Mouse (Mus musculus): ENCODE data around the gene Ube4b. TPM values are rescaled to one million over a fixed set of nuclear protein-coding genes. Genes with fewer than 3 reads are reported as not detected.
A peak's percentile ranks its signal among the peaks of the same experiment; 100 is the strongest.
"Not testable (repeated sequence)": the region's sequence is repeated elsewhere in the genome, so short reads cannot be mapped to it uniquely, and the experiment has no call there.

Ube4b gene
- polyA plus RNA-seq, 1 experiment from 2014 or later: 10.3 TPM

- WGBS (ENCODE audit: insufficient replicate concordance): 53% methylated on average over 5 of the region's 5 CpGs
- no peak overlapping the region for H3K4me2 ChIP-seq (ENCODE audit: low read depth, low read length)
- H3K9me3 ChIP-seq (replicated peaks; ENCODE audit: control insufficient read depth, low read length): no peaks in the 10 kb centered on the region
- ATAC-seq (ENCODE audit: low read depth): no peak
- no peak overlapping the region for H3K27ac ChIP-seq (ENCODE audit: low read length)
- H3K4me3 ChIP-seq (ENCODE audit: low read depth, low read length): no peak overlapping the region
- H3K27me3 ChIP-seq (ENCODE audit: control insufficient read depth, insufficient read depth, low read depth, low read length): no peaks in the 10 kb centered on the region
- no peaks in the 10 kb centered on the region for H3K36me3 ChIP-seq (ENCODE audit: control insufficient read depth, insufficient read depth)
- H3K9ac ChIP-seq (ENCODE audit: low read depth, low read length): no peak overlapping the region
- H3K4me1 ChIP-seq (ENCODE audit: control insufficient read depth, low read depth, low read length): no peaks in the 10 kb centered on the region
Measured at GRCm38 (mm10) chr4:149458526-149458925, 32.0 kb upstream of the Ube4b start.

- Histone ChIP-seq H3K27me3 (ENCODE audit: control insufficient read depth, insufficient read depth, low read depth, low read length) (no peaks in the 10 kb centered on the region), H3K4me3 (ENCODE audit: low read depth, low read length) (no peak overlapping the region), H3K4me1 (ENCODE audit: control insufficient read depth, low read depth, low read length) (no peaks in the 10 kb centered on the region), H3K27ac (ENCODE audit: low read length) (no peak overlapping the region), H3K4me2 (ENCODE audit: low read depth, low read length) (no peak overlapping the region), H3K36me3 (ENCODE audit: control insufficient read depth, insufficient read depth) (no peaks in the 10 kb centered on the region), H3K9ac (ENCODE audit: low read depth, low read length) (no peak overlapping the region), H3K9me3 (replicated peaks; ENCODE audit: control insufficient read depth, low read length) (no peaks in the 10 kb centered on the region)
- 63% methylated on average over 6 of the region's 6 CpGs for WGBS (ENCODE audit: insufficient replicate concordance)
- no peak for ATAC-seq (ENCODE audit: low read depth)
Measured at GRCm38 (mm10) chr4:149457831-149458430, 31.4 kb upstream of the Ube4b start.

- not testable (repeated sequence) for H3K9me3 ChIP-seq (replicated peaks; ENCODE audit: control insufficient read depth, low read length); H3K9ac ChIP-seq (ENCODE audit: low read depth, low read length); H3K36me3 ChIP-seq (ENCODE audit: control insufficient read depth, insufficient read depth); ATAC-seq (ENCODE audit: low read depth); H3K27ac ChIP-seq (ENCODE audit: low read length); H3K4me1 ChIP-seq (ENCODE audit: control insufficient read depth, low read depth, low read length); H3K4me3 ChIP-seq (ENCODE audit: low read depth, low read length); H3K27me3 ChIP-seq (ENCODE audit: control insufficient read depth, insufficient read depth, low read depth, low read length); H3K4me2 ChIP-seq (ENCODE audit: low read depth, low read length)
- WGBS (ENCODE audit: insufficient replicate concordance): 76% methylated on average over 27 of the region's 27 CpGs
Measured at GRCm38 (mm10) chr4:149457163-149457562, 30.6 kb upstream of the Ube4b start.

- no peak within 1 kb of the TSS for H3K4me2 ChIP-seq (ENCODE audit: low read depth, low read length)
- no peaks in the 10 kb centered on the region for H3K9me3 ChIP-seq (replicated peaks; ENCODE audit: control insufficient read depth, low read length)
- H3K27me3 ChIP-seq (ENCODE audit: control insufficient read depth, insufficient read depth, low read depth, low read length): no peaks in the 10 kb centered on the region
- WGBS (ENCODE audit: insufficient replicate concordance): 52% methylated on average over 8 of the region's 8 CpGs
- ATAC-seq (ENCODE audit: low read depth): no peak
- no peaks in the 10 kb centered on the region for H3K36me3 ChIP-seq (ENCODE audit: control insufficient read depth, insufficient read depth)
- no peak within 1 kb of the TSS for H3K9ac ChIP-seq (ENCODE audit: low read depth, low read length)
- no peaks in the 10 kb centered on the region for H3K4me1 ChIP-seq (ENCODE audit: control insufficient read depth, low read depth, low read length)
- no peak within 1 kb of the TSS for H3K27ac ChIP-seq (ENCODE audit: low read length)
- no peak within 1 kb of the TSS for H3K4me3 ChIP-seq (ENCODE audit: low read depth, low read length)
Measured at GRCm38 (mm10) chr4:149454879-149455278, 28.3 kb upstream of the Ube4b start, which contains the start of gene Rbp7. Gene Rbp7, minus strand, starts transcription at chr4:149454978.

GRCm38 (mm10) chr4:149454263-149454662 is 27.7 kb upstream of the Ube4b start:
- WGBS (ENCODE audit: insufficient replicate concordance): 72% methylated on average over 17 of the region's 17 CpGs

GRCm38 (mm10) chr4:149453656-149454055 is 27.1 kb upstream of the Ube4b start:
- no peaks in the 10 kb centered on the region for H3K36me3 ChIP-seq (ENCODE audit: control insufficient read depth, insufficient read depth)
- H3K4me2 ChIP-seq (ENCODE audit: low read depth, low read length): no peak overlapping the region
- no peaks in the 10 kb centered on the region for H3K27me3 ChIP-seq (ENCODE audit: control insufficient read depth, insufficient read depth, low read depth, low read length)
- no peaks in the 10 kb centered on the region for H3K4me1 ChIP-seq (ENCODE audit: control insufficient read depth, low read depth, low read length)
- H3K9me3 ChIP-seq (replicated peaks; ENCODE audit: control insufficient read depth, low read length): no peaks in the 10 kb centered on the region
- H3K9ac ChIP-seq (ENCODE audit: low read depth, low read length): no peak overlapping the region
- ATAC-seq (ENCODE audit: low read depth): no peak
- no peak overlapping the region for H3K27ac ChIP-seq (ENCODE audit: low read length)
- 61% methylated on average over 4 of the region's 4 CpGs for WGBS (ENCODE audit: insufficient replicate concordance)
- no peak overlapping the region for H3K4me3 ChIP-seq (ENCODE audit: low read depth, low read length)

More at GRCm38 (mm10) chr4:149454263-149454662, 27.7 kb upstream of the Ube4b start:
- no peaks in the 10 kb centered on the region for H3K4me1 ChIP-seq (ENCODE audit: control insufficient read depth, low read depth, low read length)
- H3K27me3 ChIP-seq (ENCODE audit: control insufficient read depth, insufficient read depth, low read depth, low read length): no peaks in the 10 kb centered on the region
- H3K4me3 ChIP-seq (ENCODE audit: low read depth, low read length): no peak overlapping the region
- no peak for ATAC-seq (ENCODE audit: low read depth)
- H3K9ac ChIP-seq (ENCODE audit: low read depth, low read length): no peak overlapping the region
- no peak overlapping the region for H3K4me2 ChIP-seq (ENCODE audit: low read depth, low read length)
- no peaks in the 10 kb centered on the region for H3K36me3 ChIP-seq (ENCODE audit: control insufficient read depth, insufficient read depth)
- no peak overlapping the region for H3K27ac ChIP-seq (ENCODE audit: low read length)
- H3K9me3 ChIP-seq (replicated peaks; ENCODE audit: control insufficient read depth, low read length): no peaks in the 10 kb centered on the region

GRCm38 (mm10) chr4:149450636-149451035 is 24.1 kb upstream of the Ube4b start:
- no peak overlapping the region for H3K27ac ChIP-seq (ENCODE audit: low read length)
- no peaks in the 10 kb centered on the region for H3K27me3 ChIP-seq (ENCODE audit: control insufficient read depth, insufficient read depth, low read depth, low read length)
- WGBS (ENCODE audit: insufficient replicate concordance): 72% methylated on average over 3 of the region's 3 CpGs
- no peak overlapping the region for H3K4me3 ChIP-seq (ENCODE audit: low read depth, low read length)
- peaks cover 8% of the 10 kb centered on the region for H3K4me1 ChIP-seq (ENCODE audit: control insufficient read depth, low read depth, low read length)
- H3K9me3 ChIP-seq (replicated peaks; ENCODE audit: control insufficient read depth, low read length): no peaks in the 10 kb centered on the region
- H3K4me2 ChIP-seq (ENCODE audit: low read depth, low read length): no peak overlapping the region
- no peaks in the 10 kb centered on the region for H3K36me3 ChIP-seq (ENCODE audit: control insufficient read depth, insufficient read depth)
- no peak overlapping the region for H3K9ac ChIP-seq (ENCODE audit: low read depth, low read length)
- no peak for ATAC-seq (ENCODE audit: low read depth)

- no peaks in the 10 kb centered on the region for H3K27me3 ChIP-seq (ENCODE audit: control insufficient read depth, insufficient read depth, low read depth, low read length)
- peak overlapping the region; percentile 47 for H3K4me3 ChIP-seq (ENCODE audit: low read depth, low read length)
- no peaks in the 10 kb centered on the region for H3K36me3 ChIP-seq (ENCODE audit: control insufficient read depth, insufficient read depth)
- H3K4me1 ChIP-seq (ENCODE audit: control insufficient read depth, low read depth, low read length): peaks cover 19% of the 10 kb centered on the region
- H3K4me2 ChIP-seq (ENCODE audit: low read depth, low read length): peak overlapping the region; percentile 70
- no peaks in the 10 kb centered on the region for H3K9me3 ChIP-seq (replicated peaks; ENCODE audit: control insufficient read depth, low read length)
- H3K9ac ChIP-seq (ENCODE audit: low read depth, low read length): no peak overlapping the region
- peak overlapping the region; percentile 60; the same call in 1 of the 2 replicates for H3K27ac ChIP-seq (ENCODE audit: low read length)
- 48% methylated on average over 1 of the region's 1 CpGs for WGBS (ENCODE audit: insufficient replicate concordance)
- no peak for ATAC-seq (ENCODE audit: low read depth)
Measured at GRCm38 (mm10) chr4:149446309-149446708, 19.8 kb upstream of the Ube4b start.

- H3K9me3 ChIP-seq (replicated peaks; ENCODE audit: control insufficient read depth, low read length): no peaks in the 10 kb centered on the region
- peak overlapping the region; percentile 60; the same call in 1 of the 2 replicates for H3K27ac ChIP-seq (ENCODE audit: low read length)
- ATAC-seq (ENCODE audit: low read depth): peak; percentile 27; the same call in 1 of the 2 replicates
- H3K4me2 ChIP-seq (ENCODE audit: low read depth, low read length): peak overlapping the region; percentile 70
- peak overlapping the region; percentile 64 for H3K9ac ChIP-seq (ENCODE audit: low read depth, low read length)
- no peaks in the 10 kb centered on the region for H3K36me3 ChIP-seq (ENCODE audit: control insufficient read depth, insufficient read depth)
- peaks cover 19% of the 10 kb centered on the region for H3K4me1 ChIP-seq (ENCODE audit: control insufficient read depth, low read depth, low read length)
- 11% methylated on average over 11 of the region's 11 CpGs for WGBS (ENCODE audit: insufficient replicate concordance)
- H3K27me3 ChIP-seq (ENCODE audit: control insufficient read depth, insufficient read depth, low read depth, low read length): no peaks in the 10 kb centered on the region
- H3K4me3 ChIP-seq (ENCODE audit: low read depth, low read length): peak overlapping the region; percentile 47
Measured at GRCm38 (mm10) chr4:149445868-149446267, 19.3 kb upstream of the Ube4b start.

Measured in liver, embryonic 16.5 days (tissue).